Mouse (Mus musculus) limb, embryonic 12.5 days (tissue): ENCODE results near the gene Usp6nl. TPM values are rescaled to one million over a fixed set of nuclear protein-coding genes. Genes with fewer than 3 reads are reported as not detected.

ENCODE experiments used
- ATAC-seq: fragments of 200-750 bp; cut with Nextera tagmentation; 2 replicates; pipeline ENCODE4 v1.8.0; 2017; ENCODE audit warnings: low read depth, moderate TSS enrichment; ENCODE audit not compliant: insufficient number of reproducible peaks, insufficient read depth, low FRiP score, low TSS enrichment
- H3K27ac ChIP-seq: fragments of 300-500 bp; sonication (generic); 2 replicates; pipeline ENCODE4 v1.5.1; 2016; ENCODE audit warnings: mild to moderate bottlenecking, moderate library complexity
- H3K27me3 ChIP-seq: fragments of 300-500 bp; sonication (generic); 2 replicates; pipeline ENCODE4 v1.6.1; 2016; ENCODE audit warnings: mild to moderate bottlenecking, moderate library complexity
- H3K36me3 ChIP-seq: fragments of 300-500 bp; sonication (generic); 2 replicates; pipeline ENCODE4 v1.6.1; 2016; ENCODE audit warnings: mild to moderate bottlenecking, moderate library complexity
- H3K4me1 ChIP-seq: fragments of 300-500 bp; sonication (generic); replicated peaks from 2 replicates; pipeline ENCODE4 v1.6.1; 2016
- H3K4me2 ChIP-seq: fragments of 300-500 bp; sonication (generic); 2 replicates; pipeline ENCODE4 v1.6.1; 2016; ENCODE audit warnings: mild to moderate bottlenecking, moderate library complexity
- H3K4me3 ChIP-seq: fragments of 300-500 bp; sonication (generic); replicated peaks from 2 replicates; pipeline ENCODE4 v1.5.1; 2016; ENCODE audit warnings: mild to moderate bottlenecking
- H3K9ac ChIP-seq: fragments of 300-500 bp; sonication (generic); replicated peaks from 2 replicates; pipeline ENCODE4 v1.6.1; 2016; ENCODE audit warnings: mild to moderate bottlenecking, moderate library complexity
- H3K9me3 ChIP-seq: fragments of 300-500 bp; sonication (generic); 2 replicates; pipeline ENCODE4 v1.6.1; 2016; ENCODE audit warnings: mild to moderate bottlenecking, moderate library complexity
- WGBS: fragments of 180-500 bp; shearing (Covaris S2); methylation state at CpG from one replicate; pipeline ENCODE4 v1.1.7; 2016; 5-methylcytosine and 5-hydroxymethylcytosine counted together
- polyA plus RNA-seq: library from polyadenylated mRNA; unstranded; fragments of >200 nt; fragmentation: Nextera tagmentation; extraction: Ambion mirVana; gene quantifications from 2 replicates; pipeline ENCODE4 v1.2.1, GENCODE M21; 2016

Usp6nl gene
- polyA plus RNA-seq, 1 experiment from 2014 or later = 16.1 TPM

DNA sequence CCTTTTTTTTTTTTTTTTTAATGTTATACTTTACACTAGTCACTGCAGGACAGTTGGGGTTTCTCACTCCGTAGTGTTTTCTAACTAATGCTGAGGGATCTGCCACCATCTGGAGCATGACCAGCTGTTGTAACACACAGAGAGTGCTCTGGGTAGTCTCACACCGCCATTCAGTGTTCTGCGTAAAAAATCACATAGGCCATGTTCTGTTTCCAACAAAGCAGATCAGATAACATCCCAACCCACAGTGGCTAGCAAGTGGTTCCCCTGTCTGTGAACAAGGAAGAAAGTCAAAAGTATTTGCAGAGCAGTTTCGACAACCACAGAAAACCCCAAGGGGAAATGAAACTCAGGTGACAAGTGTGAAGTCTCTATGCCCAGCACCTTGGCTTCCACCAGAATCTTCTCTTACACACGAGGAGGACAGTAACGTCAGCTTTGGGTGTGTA is 13.1 kb upstream of the Usp6nl start:
- Histone ChIP-seq H3K36me3 (no peaks in the 10 kb centered on the region), H3K4me1 (no peaks in the 10 kb centered on the region), H3K9ac (no peak overlapping the region), H3K4me2 (no peak overlapping the region), H3K27ac (no peak overlapping the region), H3K4me3 (no peak overlapping the region), H3K27me3 (no peaks in the 10 kb centered on the region), H3K9me3 (no peaks in the 10 kb centered on the region)
- WGBS = 70% methylated on average over 6 of the region's 6 CpGs
- no peak for ATAC-seq

DNA sequence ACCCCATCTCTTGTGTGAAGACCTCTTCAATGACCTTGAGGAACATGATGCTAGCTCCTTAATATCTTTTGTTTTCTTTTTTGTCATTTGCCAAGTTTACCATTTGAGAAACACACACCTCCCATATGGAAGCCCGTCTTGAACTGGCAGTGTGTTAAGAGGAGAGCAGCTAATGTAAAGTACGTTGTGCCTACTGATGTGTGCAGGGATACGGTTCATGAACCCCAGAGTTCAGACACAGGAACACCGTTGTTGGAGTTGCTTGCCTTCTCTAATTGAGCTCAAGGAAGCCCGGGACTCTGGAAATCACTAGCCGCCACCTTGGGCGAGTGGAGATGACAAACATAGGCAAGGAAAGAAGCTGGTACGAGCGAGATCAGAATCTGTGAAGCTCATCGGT is 9.7 kb upstream of the Usp6nl start:
- Histone ChIP-seq H3K27ac (no peak overlapping the region), H3K4me2 (no peak overlapping the region), H3K27me3 (no peaks in the 10 kb centered on the region), H3K4me1 (no peaks in the 10 kb centered on the region), H3K4me3 (no peak overlapping the region), H3K9me3 (no peaks in the 10 kb centered on the region), H3K9ac (no peak overlapping the region), H3K36me3 (no peaks in the 10 kb centered on the region)
- no peak for ATAC-seq
- WGBS = 90% methylated on average over 10 of the region's 10 CpGs

DNA sequence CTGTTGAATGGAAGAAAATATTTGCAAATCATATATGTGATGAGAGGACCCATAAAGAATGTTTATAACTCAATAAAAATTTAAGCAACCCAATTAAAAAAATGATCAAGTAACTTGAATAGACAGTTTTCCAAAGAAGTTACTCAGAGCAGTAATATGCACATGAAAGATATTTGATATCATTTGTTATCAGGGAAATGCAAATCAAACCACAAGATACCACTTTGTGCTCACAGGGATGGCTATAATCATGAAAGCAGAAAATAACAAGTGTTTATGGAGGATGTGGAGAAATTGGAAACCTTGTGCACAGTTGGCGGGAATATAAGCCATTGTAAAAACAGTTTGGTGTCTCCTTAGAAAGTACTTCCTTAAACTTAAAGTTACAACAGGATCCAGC is 8.7 kb upstream of the Usp6nl start:
- Histone ChIP-seq H3K27ac (no peak overlapping the region), H3K4me2 (no peak overlapping the region), H3K9me3 (no peaks in the 10 kb centered on the region), H3K27me3 (no peaks in the 10 kb centered on the region), H3K36me3 (no peaks in the 10 kb centered on the region), H3K4me3 (no peak overlapping the region), H3K9ac (no peak overlapping the region), H3K4me1 (no peaks in the 10 kb centered on the region)
- 59% methylated on average over 1 of the region's 1 CpGs for WGBS
- no peak for ATAC-seq

DNA sequence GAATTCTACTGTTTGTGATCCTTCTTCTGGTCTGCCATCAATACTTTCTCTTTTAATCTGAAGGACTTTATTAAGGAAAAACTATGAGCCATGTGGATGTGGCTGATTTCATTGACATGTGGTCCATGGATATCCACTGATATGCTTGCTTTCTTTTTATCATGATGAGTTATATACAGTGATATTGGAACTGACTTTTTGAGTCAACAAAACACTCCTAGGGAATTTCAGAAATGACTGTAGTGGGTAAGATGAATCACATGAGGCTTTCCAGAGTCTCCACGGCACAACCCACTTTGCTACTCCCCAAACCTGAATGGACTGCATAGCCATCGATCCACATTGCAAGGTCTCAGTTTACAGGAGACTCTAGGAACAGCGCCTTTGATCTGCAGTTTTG is 2.3 kb upstream of the Usp6nl start:
- WGBS = 67% methylated on average over 3 of the region's 3 CpGs
- Histone ChIP-seq H3K27ac (no peak overlapping the region), H3K4me1 (peaks cover 21% of the 10 kb centered on the region), H3K9ac (no peak overlapping the region), H3K4me2 (no peak overlapping the region), H3K36me3 (no peaks in the 10 kb centered on the region), H3K27me3 (no peaks in the 10 kb centered on the region), H3K4me3 (no peak overlapping the region), H3K9me3 (no peaks in the 10 kb centered on the region)
- no peak for ATAC-seq

DNA sequence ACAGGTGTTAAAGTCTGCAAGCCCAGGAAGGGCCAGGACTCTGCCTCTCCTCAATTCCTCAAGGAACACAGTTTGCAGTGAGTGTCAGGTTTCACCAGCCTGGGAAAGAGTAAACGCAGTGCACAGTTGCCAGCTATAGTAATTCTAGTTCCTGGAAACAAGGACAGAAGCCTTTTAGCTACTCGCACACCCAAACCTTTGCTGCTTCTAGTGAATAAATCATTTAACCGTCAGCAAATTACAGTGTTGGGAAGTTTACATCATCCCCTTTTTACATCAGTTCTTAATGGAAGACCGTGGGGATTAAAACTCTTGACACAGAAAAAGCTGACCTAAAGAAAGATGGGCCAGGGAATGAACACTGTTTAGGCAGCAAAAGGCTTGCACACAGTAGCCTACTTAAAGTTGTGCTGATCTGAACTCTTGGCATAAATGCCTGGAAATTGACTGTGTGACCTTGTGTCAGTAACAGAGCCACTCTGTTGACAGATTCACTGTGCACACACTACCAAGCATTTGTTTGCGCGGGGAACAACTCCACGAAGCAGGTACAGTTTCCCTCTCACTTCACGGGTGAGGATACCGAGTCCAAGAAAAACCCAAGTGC is 595 bp upstream of the Usp6nl start:
- Histone ChIP-seq H3K36me3 (no peaks in the 10 kb centered on the region), H3K4me1 (peaks cover 21% of the 10 kb centered on the region), H3K9ac (peak overlapping the region; percentile 96), H3K9me3 (no peaks in the 10 kb centered on the region), H3K27me3 (no peaks in the 10 kb centered on the region), H3K4me3 (peak overlapping the region; percentile 90), H3K4me2 (peak overlapping the region; percentile 67), H3K27ac (peak overlapping the region; percentile 100)
- peak; percentile 54; the same call in 1 of the 2 replicates for ATAC-seq
- 3% methylated on average over 9 of the region's 9 CpGs for WGBS

DNA sequence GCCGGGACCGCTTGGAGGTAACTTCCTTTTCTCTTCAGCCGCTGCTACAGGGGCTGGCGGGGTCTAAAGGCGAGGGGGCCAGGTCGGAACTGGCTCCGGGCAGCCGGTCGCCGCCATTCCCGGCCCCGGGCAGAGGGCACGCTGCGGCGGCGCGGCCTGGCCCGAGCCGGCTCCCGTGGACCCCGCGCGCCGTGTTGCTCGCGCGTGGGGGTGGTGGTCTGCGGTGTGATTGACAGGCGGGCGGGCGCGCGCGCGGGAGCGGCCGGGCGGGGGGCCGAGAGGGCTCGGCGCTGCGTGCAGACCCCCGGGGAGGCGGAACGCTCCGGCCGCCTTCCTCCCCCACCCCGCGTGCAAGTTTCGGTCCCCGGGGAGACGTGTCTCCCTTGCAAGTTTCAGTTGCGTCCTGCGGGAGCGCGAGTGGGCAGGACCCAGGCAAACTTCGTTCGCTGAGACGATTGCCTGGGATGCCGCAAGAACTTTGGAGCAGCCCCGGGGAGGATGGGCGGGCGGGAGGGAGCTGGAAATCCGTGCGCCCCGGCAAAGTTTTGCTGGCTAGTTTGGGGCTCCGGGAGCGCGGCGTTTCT is 563 bp downstream of the Usp6nl start:
- WGBS = under 1% methylated on average over 58 of the region's 70 CpGs
- no peaks in the 10 kb centered on the region for H3K27me3 ChIP-seq

DNA sequence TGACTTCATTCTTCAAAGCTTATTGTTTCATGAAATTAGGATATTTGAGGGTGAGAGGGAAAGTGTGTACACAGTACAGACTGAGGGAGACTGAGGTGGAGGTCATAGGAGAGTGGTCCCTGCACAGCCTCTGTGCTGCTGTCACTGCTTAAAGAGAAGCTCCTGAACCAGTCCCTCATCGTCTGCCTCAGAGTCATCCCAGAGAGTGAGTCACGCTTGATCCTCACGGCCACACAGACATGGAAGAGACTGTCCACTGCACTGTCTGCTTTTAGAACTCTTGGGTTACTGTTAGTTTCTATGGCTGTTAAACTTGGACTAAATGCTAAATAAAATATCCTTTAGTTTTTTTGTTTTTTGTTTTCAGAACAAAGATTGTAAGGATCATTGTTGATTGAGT is 3.2 kb downstream of the Usp6nl start:
- H3K9ac ChIP-seq = no peak overlapping the region
- no peaks in the 10 kb centered on the region for H3K27me3 ChIP-seq
- ATAC-seq = no peak
- H3K27ac ChIP-seq = no peak overlapping the region
- 68% methylated on average over 3 of the region's 3 CpGs for WGBS
- H3K36me3 ChIP-seq = no peaks in the 10 kb centered on the region
- H3K9me3 ChIP-seq = no peaks in the 10 kb centered on the region
- peaks cover 21% of the 10 kb centered on the region for H3K4me1 ChIP-seq
- no peak overlapping the region for H3K4me3 ChIP-seq
- H3K4me2 ChIP-seq = no peak overlapping the region

More for the DNA sequence above, 563 bp downstream of the Usp6nl start:
- peak; percentile 53 for ATAC-seq
- Histone ChIP-seq H3K4me2 (peak overlapping the region; percentile 67), H3K4me3 (peak overlapping the region; percentile 90), H3K36me3 (no peaks in the 10 kb centered on the region), H3K27ac (peak overlapping the region; percentile 100), H3K9me3 (no peaks in the 10 kb centered on the region), H3K9ac (peak overlapping the region; percentile 96), H3K4me1 (peaks cover 21% of the 10 kb centered on the region)

DNA sequence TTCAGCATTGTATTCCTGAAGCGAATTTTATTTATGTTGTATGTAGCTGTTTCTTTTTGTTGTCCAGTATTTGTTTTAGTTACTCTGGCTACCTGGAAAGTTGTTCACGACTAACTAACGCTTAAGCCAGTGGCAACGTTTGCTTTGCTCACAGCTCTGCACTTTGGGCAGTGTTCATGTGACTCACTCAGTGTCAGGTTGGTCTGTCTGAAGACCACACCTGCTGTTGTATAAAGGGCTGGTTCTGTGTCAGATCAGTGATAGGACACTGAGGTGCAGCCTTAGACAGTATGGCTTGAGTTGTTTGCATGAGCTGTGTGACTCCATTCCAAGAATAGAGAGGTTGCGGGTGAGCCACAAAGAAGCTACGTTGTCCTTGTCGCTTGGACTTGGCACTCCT is 6.5 kb downstream of the Usp6nl start:
- no peak for ATAC-seq

DNA sequence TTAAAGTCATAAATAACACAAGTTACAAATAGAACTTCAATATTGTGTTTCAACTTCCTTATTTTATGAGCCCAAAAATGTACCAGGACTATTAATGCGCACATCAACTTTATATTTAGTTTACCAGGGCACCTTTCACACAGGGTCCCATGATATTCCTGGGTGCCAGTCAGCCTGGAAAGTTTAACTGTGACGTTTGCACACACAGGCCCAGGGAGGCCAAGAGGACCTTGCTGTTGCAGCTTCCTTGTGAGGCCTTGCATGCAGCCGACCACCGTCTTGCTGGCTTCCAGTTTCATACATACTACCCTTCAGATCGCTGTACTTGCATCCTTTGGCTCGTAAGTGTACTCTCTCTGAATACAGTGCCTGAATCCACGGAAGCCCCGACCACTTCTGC is 8.3 kb downstream of the Usp6nl start:
- Histone ChIP-seq H3K9me3 (no peaks in the 10 kb centered on the region), H3K4me3 (no peak overlapping the region), H3K27ac (no peak overlapping the region), H3K36me3 (no peaks in the 10 kb centered on the region), H3K9ac (no peak overlapping the region), H3K27me3 (no peaks in the 10 kb centered on the region), H3K4me1 (peaks cover 28% of the 10 kb centered on the region), H3K4me2 (no peak overlapping the region)
- no peak for ATAC-seq
- WGBS = 86% methylated on average over 8 of the region's 8 CpGs

More for the DNA sequence above, 6.5 kb downstream of the Usp6nl start:
- Histone ChIP-seq H3K4me3 (no peak overlapping the region), H3K9me3 (no peaks in the 10 kb centered on the region), H3K4me1 (peaks cover 22% of the 10 kb centered on the region), H3K4me2 (no peak overlapping the region), H3K9ac (no peak overlapping the region), H3K27ac (no peak overlapping the region), H3K36me3 (no peaks in the 10 kb centered on the region), H3K27me3 (no peaks in the 10 kb centered on the region)
- WGBS = 89% methylated on average over 7 of the region's 7 CpGs

DNA sequence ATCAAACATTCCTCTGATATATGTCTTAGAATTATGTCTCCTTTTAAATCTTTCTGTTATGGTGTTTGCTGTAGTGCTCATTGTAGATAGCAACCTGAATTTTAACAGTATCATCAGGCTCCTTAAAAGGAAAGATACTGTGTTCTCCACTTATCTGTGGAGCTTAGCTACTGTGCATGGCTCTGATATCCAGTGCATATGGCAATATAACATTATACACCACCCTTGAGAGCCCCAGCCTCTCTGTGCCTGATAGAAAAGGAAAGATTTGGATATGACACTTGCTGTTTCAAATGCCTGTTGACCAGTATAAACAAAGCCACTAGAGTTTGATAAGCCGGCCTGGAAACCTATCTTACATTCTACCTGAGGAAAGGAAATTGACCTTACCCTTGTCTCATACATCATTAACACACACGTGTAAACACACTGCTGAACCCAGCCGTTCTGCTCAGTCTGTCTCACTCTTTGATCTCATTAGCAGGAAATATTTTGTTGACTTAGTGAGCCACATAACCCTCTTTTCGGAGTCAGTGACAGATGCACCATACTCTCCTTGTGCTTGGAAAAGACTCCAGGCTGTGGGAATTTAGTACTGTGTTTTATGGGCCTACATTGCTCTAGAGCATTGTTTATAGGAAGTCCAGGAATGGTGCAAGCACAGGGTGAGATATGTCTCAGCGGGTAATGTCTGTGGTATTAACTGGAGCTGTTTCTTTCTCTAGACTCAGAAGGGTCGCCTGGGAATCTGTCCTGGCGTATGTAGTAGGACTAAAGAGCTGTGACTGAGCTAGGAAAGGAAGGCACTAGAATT is 9.1 kb downstream of the Usp6nl start:
- no peak overlapping the region for H3K27ac ChIP-seq
- WGBS = 49% methylated on average over 7 of the region's 7 CpGs
- no peak overlapping the region for H3K4me3 ChIP-seq
- peaks cover 28% of the 10 kb centered on the region for H3K4me1 ChIP-seq
- H3K4me2 ChIP-seq = no peak overlapping the region
- H3K9me3 ChIP-seq = no peaks in the 10 kb centered on the region
- no peaks in the 10 kb centered on the region for H3K27me3 ChIP-seq
- peak; percentile 56; the same call in 1 of the 2 replicates for ATAC-seq
- no peaks in the 10 kb centered on the region for H3K36me3 ChIP-seq
- H3K9ac ChIP-seq = no peak overlapping the region

DNA sequence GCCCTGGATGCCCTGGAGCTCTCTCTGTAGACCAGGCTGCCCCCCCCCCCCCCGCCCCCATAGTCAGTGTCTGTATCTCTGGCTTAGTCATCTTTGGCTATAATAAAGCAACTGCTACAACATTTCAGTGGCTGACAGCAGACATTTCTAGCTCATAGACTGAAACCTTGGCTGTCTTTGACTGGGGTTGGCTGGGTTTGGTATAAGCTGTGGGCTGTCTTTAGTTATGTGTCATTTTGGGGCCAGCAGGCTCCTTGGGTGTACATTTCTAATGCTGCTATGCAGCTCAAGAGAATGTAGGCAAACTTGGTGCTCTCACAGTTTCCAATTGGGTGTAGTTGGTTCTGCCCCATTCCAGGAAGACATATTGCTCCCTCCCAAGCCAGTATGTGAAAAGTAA is 11.1 kb downstream of the Usp6nl start:
- H3K9me3 ChIP-seq = no peaks in the 10 kb centered on the region
- WGBS = 78% methylated on average over 1 of the region's 1 CpGs
- no peak overlapping the region for H3K4me2 ChIP-seq
- H3K4me1 ChIP-seq = peaks cover 28% of the 10 kb centered on the region
- H3K27me3 ChIP-seq = no peaks in the 10 kb centered on the region
- H3K4me3 ChIP-seq = no peak overlapping the region
- 0 out of 2 replicates have a peak, but pooled peaks cover 7% of the 10 kb centered on the region for H3K36me3 ChIP-seq
- ATAC-seq = no peak
- H3K27ac ChIP-seq = no peak overlapping the region
- H3K9ac ChIP-seq = no peak overlapping the region
